Mouse (Mus musculus) MEL (cell line): ENCODE results near the gene Inafm2.
A peak's percentile ranks its signal among the peaks of the same experiment; 100 is the strongest.

Experiments used
- CHD1 ChIP-seq: IDR thresholded peaks from 2 replicates; pipeline ENCODE4 v1.6.1; 2012; ENCODE audit warnings: low read depth, mild to moderate bottlenecking, inconsistent platforms, low read length, improper control_type of control experiment
- CHD2 ChIP-seq: IDR thresholded peaks from 2 replicates; pipeline ENCODE4 v1.6.1; 2011; ENCODE audit warnings: low read length, improper control_type of control experiment
- CTCF ChIP-seq, 3 experiments: IDR thresholded peaks in 2 of 3; conservative IDR thresholded peaks in 1 of 3; 2 replicates each; pipeline ENCODE4 v1.5.1; 2011 to 2012; ENCODE audit warnings: low read length in 3 of 3, low read depth in 2 of 3, mild to moderate bottlenecking in 2 of 3, improper control_type of control experiment in 1 of 3, inconsistent platforms in 1 of 3, mixed read lengths in 1 of 3, moderate library complexity in 1 of 3; ENCODE audit not compliant: control insufficient read depth in 1 of 3, insufficient read depth in 1 of 3, poor library complexity in 1 of 3, severe bottlenecking in 1 of 3
- EP300 ChIP-seq, 2 experiments: IDR thresholded peaks; 2 replicates each; pipeline ENCODE4 v1.6.1; 2011; ENCODE audit warnings: improper control_type of control experiment in 2 of 2, low read length in 2 of 2, low read depth in 1 of 2, mild to moderate bottlenecking in 1 of 2
- GATA1 ChIP-seq: IDR thresholded peaks from 2 replicates; pipeline ENCODE4 v1.6.1; 2011; ENCODE audit warnings: low read depth, low read length, improper control_type of control experiment
- MAZ ChIP-seq: IDR thresholded peaks from 2 replicates; pipeline ENCODE4 v1.6.1; 2012; ENCODE audit warnings: low read depth, mild to moderate bottlenecking, inconsistent platforms, low read length, improper control_type of control experiment
- POLR2A ChIP-seq, 2 experiments: IDR thresholded peaks; 2 replicates each; pipeline ENCODE4 v1.6.1; 2011 to 2012; ENCODE audit warnings: low read length in 2 of 2, mild to moderate bottlenecking in 2 of 2, control low read depth in 1 of 2, improper control_type of control experiment in 1 of 2, low read depth in 1 of 2, moderate library complexity in 1 of 2; ENCODE audit not compliant: control insufficient read depth in 1 of 2, insufficient read depth in 1 of 2, poor library complexity in 1 of 2
- RCOR1 ChIP-seq: IDR thresholded peaks from 2 replicates; pipeline ENCODE4 v1.6.1; 2012; ENCODE audit warnings: low read depth, mild to moderate bottlenecking, inconsistent platforms, low read length, improper control_type of control experiment
- TAL1 ChIP-seq: IDR thresholded peaks from 2 replicates; pipeline ENCODE4 v1.6.1; 2012; ENCODE audit warnings: mild to moderate bottlenecking, inconsistent platforms, low read length, moderate library complexity, mixed read lengths
- TCF12 ChIP-seq: IDR thresholded peaks from 2 replicates; pipeline ENCODE4 v1.6.1; 2014; ENCODE audit warnings: low read depth, mild to moderate bottlenecking, inconsistent platforms, low read length, improper control_type of control experiment, moderate library complexity
- USF1 ChIP-seq: IDR thresholded peaks from 2 replicates; pipeline ENCODE4 v1.6.1; 2014; ENCODE audit warnings: low read depth, mild to moderate bottlenecking, inconsistent platforms, low read length, improper control_type of control experiment, moderate library complexity
- ZNF384 ChIP-seq: IDR thresholded peaks from 2 replicates; pipeline ENCODE4 v1.6.1; 2012; ENCODE audit warnings: low read depth, mild to moderate bottlenecking, inconsistent platforms, low read length, improper control_type of control experiment

GRCm38 (mm10) chr2:118790551-118791525 lies 45.3 kb downstream of the Inafm2 start:
- TF ChIP-seq EP300 (IDR thresholded peaks at IDR 0.05; ENCODE audit: low read depth in 1 of 2, low read length in 2 of 2) (no peak), TAL1 (no peak), POLR2A (IDR thresholded peaks at IDR 0.05; ENCODE audit: control insufficient read depth in 1 of 2, insufficient read depth in 1 of 2, low read depth in 1 of 2, low read length in 2 of 2, poor library complexity in 1 of 2) (no peak), CTCF (IDR thresholded peaks at IDR 0.05 in 2 of 3, conservative IDR thresholded peaks at IDR 0.05 in 1 of 3; ENCODE audit: control insufficient read depth in 1 of 3, insufficient read depth in 1 of 3, low read depth in 2 of 3, low read length in 3 of 3, poor library complexity in 1 of 3, severe bottlenecking in 1 of 3) (peak in 1 of 3 experiments; percentile 12; a peak in 3 of 6 replicates), TCF12 (no peak), CHD1 (no peak), GATA1 (no peak), USF1 (no peak), MAZ (no peak), CHD2 (no peak), RCOR1 (0 out of 2 replicates have a peak, but pooled peaks have one; percentile 35), ZNF384 (no peak)
